Mouse (Mus musculus): ENCODE results near the gene Smg1.

Gene Smg1

GRCm38 (mm10) chr7:118243453-118244385, at the start of gene Smg1:
Smg1 (minus strand) TSS chr7:118243670.
- peak; percentile 88 for DNase-seq (ENCODE audit: extremely low spot score, low read depth, low spot score)

GRCm38 (mm10) chr7:118283186-118283585, 39.7 kb upstream of the Smg1 start:
- DNase-seq (ENCODE audit: extremely low spot score, low read depth, low spot score): no peak

GRCm38 (mm10) chr7:118282543-118282942, 39.1 kb upstream of the Smg1 start:
- DNase-seq (ENCODE audit: extremely low spot score, low read depth, low spot score): no peak

- no peak for DNase-seq (ENCODE audit: extremely low spot score, low read depth, low spot score)
Measured at GRCm38 (mm10) chr7:118279521-118279920, 36.1 kb upstream of the Smg1 start.

GRCm38 (mm10) chr7:118277335-118277910, 34.0 kb upstream of the Smg1 start:
- no peak for DNase-seq (ENCODE audit: extremely low spot score, low read depth, low spot score)

- no peak for DNase-seq (ENCODE audit: extremely low spot score, low read depth, low spot score)
Measured at GRCm38 (mm10) chr7:118276684-118277334, 33.3 kb upstream of the Smg1 start.

- DNase-seq (ENCODE audit: extremely low spot score, low read depth, low spot score): no peak
Measured at GRCm38 (mm10) chr7:118275265-118275664, 31.8 kb upstream of the Smg1 start.

GRCm38 (mm10) chr7:118274851-118275250, 31.4 kb upstream of the Smg1 start:
- DNase-seq (ENCODE audit: extremely low spot score, low read depth, low spot score): no peak

GRCm38 (mm10) chr7:118274169-118274568, 30.7 kb upstream of the Smg1 start:
- DNase-seq (ENCODE audit: extremely low spot score, low read depth, low spot score): no peak

- DNase-seq (ENCODE audit: extremely low spot score, low read depth, low spot score): no peak
Measured at GRCm38 (mm10) chr7:118266099-118266498, 22.6 kb upstream of the Smg1 start.

GRCm38 (mm10) chr7:118263606-118264005, 20.1 kb upstream of the Smg1 start:
- DNase-seq (ENCODE audit: extremely low spot score, low read depth, low spot score): no peak

- no peak for DNase-seq (ENCODE audit: extremely low spot score, low read depth, low spot score)
Measured at GRCm38 (mm10) chr7:118262409-118262808, 18.9 kb upstream of the Smg1 start.

GRCm38 (mm10) chr7:118259676-118260305, 16.3 kb upstream of the Smg1 start:
- DNase-seq (ENCODE audit: extremely low spot score, low read depth, low spot score): no peak

- no peak for DNase-seq (ENCODE audit: extremely low spot score, low read depth, low spot score)
Measured at GRCm38 (mm10) chr7:118258451-118258850, 15.0 kb upstream of the Smg1 start.

GRCm38 (mm10) chr7:118256740-118257139, 13.3 kb upstream of the Smg1 start:
- no peak for DNase-seq (ENCODE audit: extremely low spot score, low read depth, low spot score)

GRCm38 (mm10) chr7:118254460-118254859, 11.0 kb upstream of the Smg1 start:
- no peak for DNase-seq (ENCODE audit: extremely low spot score, low read depth, low spot score)

- DNase-seq (ENCODE audit: extremely low spot score, low read depth, low spot score): no peak
Measured at GRCm38 (mm10) chr7:118254015-118254414, 10.5 kb upstream of the Smg1 start.

- no peak for DNase-seq (ENCODE audit: extremely low spot score, low read depth, low spot score)
Measured at GRCm38 (mm10) chr7:118252979-118253378, 9.5 kb upstream of the Smg1 start.

- DNase-seq (ENCODE audit: extremely low spot score, low read depth, low spot score): no peak
Measured at GRCm38 (mm10) chr7:118252349-118252748, 8.9 kb upstream of the Smg1 start.

- DNase-seq (ENCODE audit: extremely low spot score, low read depth, low spot score): no peak
Measured at GRCm38 (mm10) chr7:118251392-118252170, 8.1 kb upstream of the Smg1 start.
